Mouse (Mus musculus) heart, embryonic 10.5 days (tissue): ENCODE results near the gene Srp54b. TPM values are rescaled to one million over a fixed set of nuclear protein-coding genes. Genes with fewer than 3 reads are reported as not detected.
A peak's percentile ranks its signal among the peaks of the same experiment; 100 is the strongest.
"Not testable (repeated sequence)": the region's sequence is repeated elsewhere in the genome, so short reads cannot be mapped to it uniquely, and the experiment has no call there.

Source experiments
- DNase-seq: peaks from one replicate; pipeline ENCODE4 v3.0.0-alpha.2; 2017; ENCODE audit warnings: low spot score
- H3K27ac ChIP-seq: fragments of 300-500 bp; sonication (generic); 2 replicates; pipeline ENCODE4 v1.5.1; 2016; ENCODE audit warnings: mild to moderate bottlenecking
- H3K27me3 ChIP-seq: fragments of 300-500 bp; sonication (generic); 2 replicates; pipeline ENCODE4 v1.6.1; 2016; ENCODE audit warnings: mild to moderate bottlenecking; ENCODE audit not compliant: poor library complexity, insufficient read depth, severe bottlenecking
- H3K36me3 ChIP-seq: fragments of 300-500 bp; sonication (generic); 2 replicates; pipeline ENCODE4 v1.6.1; 2016; ENCODE audit warnings: mild to moderate bottlenecking, moderate library complexity
- H3K4me1 ChIP-seq: fragments of 300-500 bp; sonication (generic); 2 replicates; pipeline ENCODE4 v1.6.1; 2016; ENCODE audit warnings: mild to moderate bottlenecking
- H3K4me3 ChIP-seq: fragments of 300-500 bp; sonication (generic); 2 replicates; pipeline ENCODE4 v1.5.1; 2016; ENCODE audit warnings: mild to moderate bottlenecking, moderate library complexity
- H3K9me3 ChIP-seq: fragments of 300-500 bp; sonication (generic); 2 replicates; pipeline ENCODE4 v1.6.1; 2016; ENCODE audit warnings: mild to moderate bottlenecking, moderate library complexity
- WGBS: fragments of 180-500 bp; shearing (Covaris S2); methylation state at CpG from one replicate; pipeline ENCODE4 v1.1.7; 2016; 5-methylcytosine and 5-hydroxymethylcytosine counted together
- polyA plus RNA-seq: library from polyadenylated mRNA; unstranded; fragments of >200 nt; fragmentation: Nextera tagmentation; extraction: Ambion mirVana; gene quantifications from 2 replicates; pipeline ENCODE4 v1.2.1, GENCODE M21; 2016

The Srp54b gene
- 43.6 and 50.8 TPM in 2 replicates for polyA plus RNA-seq

DNA sequence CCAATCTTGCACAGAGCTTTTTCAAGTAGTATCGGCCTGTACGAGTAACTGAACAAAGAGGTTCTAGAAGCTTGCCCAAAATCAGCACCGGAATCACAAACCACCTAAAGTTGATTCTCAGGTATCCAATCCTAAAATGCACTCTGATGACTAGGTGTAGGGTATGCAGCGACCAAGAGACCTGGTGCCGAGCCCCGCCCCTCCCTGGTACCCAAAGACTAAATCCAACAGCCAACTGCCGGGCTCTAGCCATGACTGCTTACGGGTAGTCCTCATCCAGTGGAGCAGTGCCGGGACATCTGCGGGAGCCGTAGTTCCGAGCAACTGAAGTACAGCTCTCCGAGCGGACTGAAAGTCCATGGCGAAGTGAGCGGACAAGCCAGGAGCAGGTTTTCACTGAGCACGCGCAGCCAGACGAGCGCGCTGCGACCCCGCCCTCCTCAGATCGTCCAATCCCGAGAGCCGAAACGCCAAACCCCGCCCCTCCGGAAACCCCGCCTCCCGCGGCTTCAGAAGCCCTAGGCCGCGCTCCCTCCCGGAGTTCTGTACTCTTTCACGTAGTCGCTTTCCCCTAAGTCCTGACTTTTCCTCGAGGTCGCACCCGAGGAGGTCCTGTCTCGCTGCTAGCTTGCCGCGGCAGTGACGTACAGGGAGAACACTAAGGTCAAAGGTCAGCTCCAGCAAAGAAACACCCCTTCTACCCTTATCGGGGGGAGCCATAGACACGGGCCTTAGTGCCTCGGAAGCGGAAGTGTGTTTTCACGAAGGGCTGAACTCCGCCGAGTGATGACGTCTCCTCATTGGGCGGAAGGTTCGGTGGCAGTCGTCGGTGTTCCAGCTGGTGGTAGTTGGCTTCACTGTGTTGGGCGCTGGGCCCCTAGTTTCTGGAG, at the start of gene Srp54b:
TSS of gene Srp54b (plus strand) at position 546 of the 890 bp plus-strand sequence.
- H3K27me3 ChIP-seq, H3K9me3 ChIP-seq, DNase-seq, H3K36me3 ChIP-seq, H3K4me1 ChIP-seq, H3K27ac ChIP-seq: not testable (repeated sequence)
- no CpG with 5 or more reads among the region's 57 CpGs for WGBS
- H3K4me3 ChIP-seq: peak within 1 kb of the TSS; percentile 40; the same call in 1 of the 2 replicates

DNA sequence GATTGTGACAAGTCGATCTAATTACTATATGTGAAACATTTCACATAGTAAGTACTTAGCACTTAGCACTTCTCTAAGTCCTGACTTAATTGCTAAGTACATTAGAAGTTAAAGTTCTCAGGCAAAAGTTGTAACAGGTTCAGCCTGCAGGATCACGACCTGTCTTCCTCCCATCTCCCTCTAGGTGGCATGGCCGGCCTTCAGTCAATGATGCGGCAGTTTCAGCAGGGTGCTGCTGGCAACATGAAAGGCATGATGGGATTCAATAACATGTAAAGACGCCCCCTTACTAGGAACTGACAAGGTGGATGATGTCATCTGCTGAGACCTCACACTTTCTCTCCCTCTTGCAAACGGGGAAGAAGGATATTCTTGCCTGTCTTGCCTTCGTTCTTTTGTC, 42.3 kb upstream of the Srp54b start:
- H3K27ac ChIP-seq, H3K9me3 ChIP-seq, DNase-seq, H3K27me3 ChIP-seq, H3K4me3 ChIP-seq, H3K4me1 ChIP-seq, H3K36me3 ChIP-seq: not testable (repeated sequence)
- WGBS: no CpG with 5 or more reads among the region's 7 CpGs

DNA sequence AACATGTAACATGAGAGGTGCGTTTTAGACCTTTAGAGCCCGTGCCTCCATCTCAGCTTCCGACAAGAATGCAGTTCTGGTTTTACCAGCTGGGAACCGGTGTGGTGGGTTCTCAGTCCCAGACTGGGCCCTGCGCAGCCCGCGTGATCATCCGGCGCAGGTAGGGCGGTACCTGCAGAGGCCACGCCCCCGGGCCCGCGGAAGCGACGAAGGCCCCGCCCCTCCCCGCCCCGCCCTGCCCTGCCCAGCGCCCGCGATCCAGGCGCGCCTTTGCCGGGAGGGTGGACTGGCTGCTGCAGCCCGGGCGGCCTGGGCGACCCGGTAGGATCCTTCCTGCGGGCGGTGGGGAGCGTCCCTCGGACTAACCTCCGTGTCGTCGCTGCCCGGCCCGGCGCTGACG, 30.7 kb upstream of the Srp54b start, which contains the start of gene Fam177a:
TSS of gene Fam177a (plus strand) at position 228 of the 400 bp plus-strand sequence.
- not testable (repeated sequence) for H3K9me3 ChIP-seq, DNase-seq, H3K36me3 ChIP-seq, H3K4me1 ChIP-seq, H3K4me3 ChIP-seq, H3K27ac ChIP-seq, H3K27me3 ChIP-seq
- no CpG with 5 or more reads among the region's 40 CpGs for whole genome bisulfite sequencing

DNA sequence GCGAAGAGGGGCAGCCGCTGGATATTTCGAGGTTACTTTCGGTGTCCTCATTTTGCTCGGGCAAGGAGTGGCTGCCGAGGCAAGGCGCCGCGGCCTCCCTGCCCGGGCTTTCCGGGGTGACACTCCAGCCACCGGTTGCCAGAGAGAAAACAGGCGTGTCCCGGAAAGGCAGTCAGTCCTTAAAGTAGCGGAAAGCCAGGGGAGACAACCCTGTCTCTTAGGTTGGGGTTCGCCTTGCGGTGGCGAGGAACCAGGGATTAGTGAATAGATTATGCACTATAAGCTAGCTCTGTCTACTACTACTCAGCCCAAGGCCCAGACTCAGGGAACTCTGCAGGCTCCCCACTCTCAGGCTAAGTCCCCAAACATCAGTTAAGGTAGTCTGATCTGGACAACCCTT, 30.2 kb upstream of the Srp54b start:
- not testable (repeated sequence) for H3K27ac ChIP-seq, H3K4me3 ChIP-seq, H3K9me3 ChIP-seq, H3K36me3 ChIP-seq, H3K4me1 ChIP-seq, H3K27me3 ChIP-seq, DNase-seq
- no CpG with 5 or more reads among the region's 18 CpGs for WGBS

DNA sequence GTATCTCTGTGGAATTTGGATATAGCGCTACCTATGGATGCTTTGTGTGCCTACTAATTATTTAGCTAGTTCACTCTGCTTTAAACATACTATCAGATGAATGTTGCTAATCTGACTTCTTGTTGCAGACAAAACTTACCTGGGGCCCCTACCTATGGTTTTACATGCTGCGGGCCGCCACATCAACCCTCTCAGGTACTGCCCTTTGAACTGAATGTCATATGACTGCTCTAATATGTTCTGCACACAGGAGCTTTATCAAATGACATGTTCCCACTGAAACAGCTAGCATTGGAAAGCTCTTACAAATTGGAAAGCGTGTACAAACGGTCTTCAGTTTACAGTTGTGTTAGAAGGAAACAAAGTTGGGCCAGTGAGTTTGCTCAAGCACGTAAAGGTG, 19.4 kb upstream of the Srp54b start:
- H3K27ac ChIP-seq, H3K27me3 ChIP-seq, H3K36me3 ChIP-seq, DNase-seq, H3K9me3 ChIP-seq, H3K4me1 ChIP-seq, H3K4me3 ChIP-seq: not testable (repeated sequence)
- WGBS: no CpG with 5 or more reads among the region's 6 CpGs

DNA sequence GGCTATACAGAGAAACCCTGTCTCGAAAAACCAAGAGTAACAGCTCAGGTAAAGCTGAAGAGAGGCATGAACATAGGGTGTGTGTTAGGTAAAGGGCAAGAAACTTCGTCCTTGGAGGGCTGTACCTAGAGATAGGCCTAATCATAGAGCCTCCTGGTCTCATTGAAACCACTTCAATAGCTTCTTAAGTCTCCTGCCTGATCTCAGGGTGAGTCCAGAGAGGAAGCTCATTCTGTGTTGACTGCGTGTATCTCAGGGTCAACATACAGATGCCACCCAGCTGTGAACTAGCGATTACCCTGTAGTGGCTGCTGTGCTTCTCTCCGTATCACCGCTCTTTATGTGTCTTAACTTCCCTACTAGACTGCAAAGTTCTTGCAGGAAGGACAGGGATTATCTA, 17.0 kb upstream of the Srp54b start:
- not testable (repeated sequence) for H3K4me1 ChIP-seq, H3K4me3 ChIP-seq, DNase-seq, H3K27ac ChIP-seq, H3K27me3 ChIP-seq, H3K9me3 ChIP-seq, H3K36me3 ChIP-seq
- WGBS: no CpG with 5 or more reads among the region's 6 CpGs

DNA sequence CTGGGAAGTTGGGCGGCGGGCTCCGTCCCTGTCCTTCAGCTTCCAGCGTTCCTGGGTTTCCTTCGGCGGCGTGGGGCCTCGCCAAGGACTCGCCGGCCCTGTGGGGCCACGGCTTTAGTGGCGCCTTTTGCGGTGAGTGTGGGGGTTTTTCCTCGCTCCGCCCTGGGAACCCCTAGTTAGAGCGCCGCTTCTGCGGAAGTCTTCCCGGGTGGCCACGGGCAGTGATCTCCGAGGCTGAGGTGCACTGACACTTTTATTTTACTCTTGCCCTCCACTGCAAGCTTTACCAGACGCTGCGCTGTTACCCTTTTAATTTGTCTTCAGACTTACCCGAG, 512 bp downstream of the Srp54b start:
- H3K9me3 ChIP-seq, DNase-seq, H3K27me3 ChIP-seq, H3K36me3 ChIP-seq, H3K4me1 ChIP-seq, H3K27ac ChIP-seq: not testable (repeated sequence)
- peak overlapping the region; percentile 40; the same call in 1 of the 2 replicates for H3K4me3 ChIP-seq
- 0% methylated on average over 12 of the region's 24 CpGs for WGBS

DNA sequence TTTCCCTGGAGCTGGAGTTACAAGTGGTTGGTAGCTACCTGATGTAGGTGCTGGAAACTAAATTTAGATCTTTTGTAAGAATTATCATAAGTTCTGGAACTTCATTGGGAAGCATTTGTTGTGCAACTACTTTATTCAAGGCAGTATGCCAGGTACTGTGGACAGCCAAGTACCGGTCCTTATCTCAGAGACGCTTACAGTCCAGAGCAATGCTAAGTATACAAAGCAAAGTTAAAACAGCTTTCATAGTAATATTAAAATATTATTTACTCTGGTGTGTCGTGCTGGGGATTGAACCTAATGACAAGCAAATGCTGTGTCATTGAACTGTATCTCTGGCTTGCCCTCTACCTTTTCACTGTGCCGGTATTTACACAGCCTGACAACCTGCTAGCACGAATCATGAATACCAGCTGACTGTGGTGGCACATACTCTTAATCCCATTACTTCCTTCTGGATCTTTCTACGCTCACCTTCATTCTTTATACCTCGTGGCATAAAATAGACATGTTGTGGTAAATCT, 12.2 kb downstream of the Srp54b start:
- H3K4me3 ChIP-seq, H3K4me1 ChIP-seq, DNase-seq, H3K27me3 ChIP-seq, H3K9me3 ChIP-seq, H3K27ac ChIP-seq, H3K36me3 ChIP-seq: not testable (repeated sequence)
- no CpG with 5 or more reads among the region's 7 CpGs for WGBS

DNA sequence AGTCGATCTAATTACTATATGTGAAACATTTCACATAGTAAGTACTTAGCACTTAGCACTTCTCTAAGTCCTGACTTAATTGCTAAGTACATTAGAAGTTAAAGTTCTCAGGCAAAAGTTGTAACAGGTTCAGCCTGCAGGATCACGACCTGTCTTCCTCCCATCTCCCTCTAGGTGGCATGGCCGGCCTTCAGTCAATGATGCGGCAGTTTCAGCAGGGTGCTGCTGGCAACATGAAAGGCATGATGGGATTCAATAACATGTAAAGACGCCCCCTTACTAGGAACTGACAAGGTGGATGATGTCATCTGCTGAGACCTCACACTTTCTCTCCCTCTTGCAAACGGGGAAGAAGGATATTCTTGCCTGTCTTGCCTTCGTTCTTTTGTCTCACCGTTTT, 32.8 kb downstream of the Srp54b start:
- H3K36me3 ChIP-seq, H3K4me1 ChIP-seq, H3K4me3 ChIP-seq, DNase-seq, H3K9me3 ChIP-seq, H3K27ac ChIP-seq, H3K27me3 ChIP-seq: not testable (repeated sequence)
- no CpG with 5 or more reads among the region's 8 CpGs for WGBS

DNA sequence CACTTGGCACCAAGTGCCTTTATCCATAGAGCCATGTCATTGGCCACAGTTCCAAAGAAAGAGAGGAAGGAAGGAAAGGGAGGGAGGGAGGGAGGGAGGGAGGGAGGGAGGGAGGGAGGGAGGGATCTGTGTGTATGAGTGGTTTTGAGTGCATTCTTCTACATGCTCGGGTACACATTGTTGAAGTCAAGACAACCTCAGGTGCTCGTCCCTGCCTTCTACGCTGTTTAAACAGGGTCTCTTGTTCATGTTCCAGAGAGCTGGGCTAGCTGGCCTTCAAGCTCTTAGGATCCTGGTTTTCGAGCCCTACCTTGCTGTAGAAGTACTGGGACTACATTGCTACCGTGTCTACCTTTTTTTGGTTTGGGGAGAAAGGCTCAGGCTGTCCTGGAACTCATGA, 34.2 kb downstream of the Srp54b start:
- H3K4me1 ChIP-seq, DNase-seq, H3K4me3 ChIP-seq: not testable (repeated sequence)

DNA sequence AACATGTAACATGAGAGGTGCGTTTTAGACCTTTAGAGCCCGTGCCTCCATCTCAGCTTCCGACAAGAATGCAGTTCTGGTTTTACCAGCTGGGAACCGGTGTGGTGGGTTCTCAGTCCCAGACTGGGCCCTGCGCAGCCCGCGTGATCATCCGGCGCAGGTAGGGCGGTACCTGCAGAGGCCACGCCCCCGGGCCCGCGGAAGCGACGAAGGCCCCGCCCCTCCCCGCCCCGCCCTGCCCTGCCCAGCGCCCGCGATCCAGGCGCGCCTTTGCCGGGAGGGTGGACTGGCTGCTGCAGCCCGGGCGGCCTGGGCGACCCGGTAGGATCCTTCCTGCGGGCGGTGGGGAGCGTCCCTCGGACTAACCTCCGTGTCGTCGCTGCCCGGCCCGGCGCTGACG, 44.4 kb downstream of the Srp54b start, which contains the start of gene 1700047I17Rik2:
TSS of gene 1700047I17Rik2 (plus strand) at position 287 of the 400 bp plus-strand sequence.
- H3K27me3 ChIP-seq, H3K36me3 ChIP-seq, H3K4me3 ChIP-seq, H3K9me3 ChIP-seq, H3K27ac ChIP-seq, DNase-seq, H3K4me1 ChIP-seq: not testable (repeated sequence)
- no CpG with 5 or more reads among the region's 40 CpGs for WGBS

More for the DNA sequence above, 34.2 kb downstream of the Srp54b start:
- H3K27me3 ChIP-seq, H3K36me3 ChIP-seq, H3K9me3 ChIP-seq, H3K27ac ChIP-seq: not testable (repeated sequence)
- WGBS: no CpG with 5 or more reads among the region's 5 CpGs

DNA sequence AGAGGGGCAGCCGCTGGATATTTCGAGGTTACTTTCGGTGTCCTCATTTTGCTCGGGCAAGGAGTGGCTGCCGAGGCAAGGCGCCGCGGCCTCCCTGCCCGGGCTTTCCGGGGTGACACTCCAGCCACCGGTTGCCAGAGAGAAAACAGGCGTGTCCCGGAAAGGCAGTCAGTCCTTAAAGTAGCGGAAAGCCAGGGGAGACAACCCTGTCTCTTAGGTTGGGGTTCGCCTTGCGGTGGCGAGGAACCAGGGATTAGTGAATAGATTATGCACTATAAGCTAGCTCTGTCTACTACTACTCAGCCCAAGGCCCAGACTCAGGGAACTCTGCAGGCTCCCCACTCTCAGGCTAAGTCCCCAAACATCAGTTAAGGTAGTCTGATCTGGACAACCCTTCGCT, 44.9 kb downstream of the Srp54b start:
- H3K4me3 ChIP-seq, H3K36me3 ChIP-seq, H3K27ac ChIP-seq, H3K4me1 ChIP-seq, H3K9me3 ChIP-seq, H3K27me3 ChIP-seq, DNase-seq: not testable (repeated sequence)
- WGBS: no CpG with 5 or more reads among the region's 18 CpGs

DNA sequence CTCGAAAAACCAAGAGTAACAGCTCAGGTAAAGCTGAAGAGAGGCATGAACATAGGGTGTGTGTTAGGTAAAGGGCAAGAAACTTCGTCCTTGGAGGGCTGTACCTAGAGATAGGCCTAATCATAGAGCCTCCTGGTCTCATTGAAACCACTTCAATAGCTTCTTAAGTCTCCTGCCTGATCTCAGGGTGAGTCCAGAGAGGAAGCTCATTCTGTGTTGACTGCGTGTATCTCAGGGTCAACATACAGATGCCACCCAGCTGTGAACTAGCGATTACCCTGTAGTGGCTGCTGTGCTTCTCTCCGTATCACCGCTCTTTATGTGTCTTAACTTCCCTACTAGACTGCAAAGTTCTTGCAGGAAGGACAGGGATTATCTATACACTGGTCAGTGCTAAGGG, 58.0 kb downstream of the Srp54b start:
- WGBS: no CpG with 5 or more reads among the region's 6 CpGs

More for the DNA sequence above, 58.0 kb downstream of the Srp54b start:
- not testable (repeated sequence) for H3K27ac ChIP-seq, H3K4me3 ChIP-seq, H3K27me3 ChIP-seq, H3K9me3 ChIP-seq, DNase-seq, H3K36me3 ChIP-seq, H3K4me1 ChIP-seq
